Mouse (Mus musculus) gastrocnemius, adult 18-20 months (tissue): ENCODE measurements around the gene Ap4b1. TPM values are rescaled to one million over a fixed set of nuclear protein-coding genes. Genes with fewer than 3 reads are reported as not detected.
"Not testable (repeated sequence)": the region's sequence is repeated elsewhere in the genome, so short reads cannot be mapped to it uniquely, and the experiment has no call there.

ENCODE experiments used
- DNase-seq: peaks from one replicate; pipeline ENCODE4 v3.0.0; 2021; ENCODE audit warnings: low spot score
- long read RNA-seq, 2 experiments: library from polyadenylated mRNA; stranded (forward); transcript quantifications; one replicate each; pipeline ENCODE4 v2.0.0; 2021
- total RNA-seq, 2 experiments: library from RNA; stranded (reverse); gene quantifications; 2 replicates each; pipeline ENCODE4 v1.2.3; 2021

Ap4b1 gene
- 1 to 10 TPM; 9.1 to 9.7 TPM for total RNA-seq
- long read RNA-seq, experiment 1, partial matches to known transcripts, result 2 of 7 reads
- long read RNA-seq, experiment 1, other reads (novel, unspliced or antisense), result 1 of 7 reads
- long read RNA-seq, experiment 2, transcript Ap4b1-201 (10 exons, 2,799 nt), result major isoform, 10 of 10 reads
- long read RNA-seq, experiment 2, partial matches to known transcripts, result 0 of 10 reads
- long read RNA-seq, experiment 2, other reads (novel, unspliced or antisense), result 0 of 10 reads

- peak; percentile 91 for DNase-seq
Observed at GRCm38 (mm10) chr3:103808891-103809798, at the start of gene Ap4b1, which contains the start of the genes Dclre1b and Gm43064. Gene Ap4b1 (plus strand): TSS chr3:103809520. Gene Dclre1b (minus strand): TSS chr3:103809444. Gene Gm43064 (plus strand): TSS chr3:103809573.

- DNase-seq, result no peak
Observed at GRCm38 (mm10) chr3:103766789-103767188, 42.5 kb upstream of the Ap4b1 start.

- DNase-seq, result peak; percentile 89
Observed at GRCm38 (mm10) chr3:103771531-103772130, 37.7 kb upstream of the Ap4b1 start.

- DNase-seq, result no peak
Observed at GRCm38 (mm10) chr3:103772846-103773245, 36.5 kb upstream of the Ap4b1 start.

GRCm38 (mm10) chr3:103773508-103773907, 35.8 kb upstream of the Ap4b1 start:
- no peak for DNase-seq

- no peak for DNase-seq
Observed at GRCm38 (mm10) chr3:103774009-103774408, 35.3 kb upstream of the Ap4b1 start.

- DNase-seq, result no peak
Observed at GRCm38 (mm10) chr3:103777940-103778339, 31.4 kb upstream of the Ap4b1 start.

GRCm38 (mm10) chr3:103778660-103779059, 30.7 kb upstream of the Ap4b1 start:
- no peak for DNase-seq

GRCm38 (mm10) chr3:103779183-103779582, 30.1 kb upstream of the Ap4b1 start:
- no peak for DNase-seq

- no peak for DNase-seq
Observed at GRCm38 (mm10) chr3:103780271-103780670, 29.0 kb upstream of the Ap4b1 start.

GRCm38 (mm10) chr3:103780777-103781176, 28.5 kb upstream of the Ap4b1 start:
- no peak for DNase-seq

- DNase-seq, result no peak
Observed at GRCm38 (mm10) chr3:103782844-103783609, 26.3 kb upstream of the Ap4b1 start.

- DNase-seq, result no peak
Observed at GRCm38 (mm10) chr3:103787225-103787624, 22.1 kb upstream of the Ap4b1 start.

GRCm38 (mm10) chr3:103789096-103789495, 20.2 kb upstream of the Ap4b1 start:
- DNase-seq, result no peak

- DNase-seq, result no peak
Observed at GRCm38 (mm10) chr3:103789891-103790345, 19.4 kb upstream of the Ap4b1 start.

- DNase-seq, result peak; percentile 17
Observed at GRCm38 (mm10) chr3:103790346-103791145, 18.8 kb upstream of the Ap4b1 start.

GRCm38 (mm10) chr3:103791230-103792110, 17.9 kb upstream of the Ap4b1 start, which contains the start of gene Hipk1:
Gene Hipk1 (minus strand): TSS chr3:103791563.
- peak; percentile 94 for DNase-seq

GRCm38 (mm10) chr3:103792111-103792406, 17.3 kb upstream of the Ap4b1 start:
- DNase-seq, result not testable (repeated sequence)

- peak; percentile 47 for DNase-seq
Observed at GRCm38 (mm10) chr3:103792566-103792965, 16.8 kb upstream of the Ap4b1 start.
